Mouse (Mus musculus): Measurements from ENCODE around the gene Fus. TPM values are rescaled to one million over a fixed set of nuclear protein-coding genes. Genes with fewer than 3 reads are reported as not detected.
A peak's percentile ranks its signal among the peaks of the same experiment; 100 is the strongest.

Fus gene
- polyA plus RNA-seq, 1 experiment from 2014 or later, result 40.6 TPM

DNA sequence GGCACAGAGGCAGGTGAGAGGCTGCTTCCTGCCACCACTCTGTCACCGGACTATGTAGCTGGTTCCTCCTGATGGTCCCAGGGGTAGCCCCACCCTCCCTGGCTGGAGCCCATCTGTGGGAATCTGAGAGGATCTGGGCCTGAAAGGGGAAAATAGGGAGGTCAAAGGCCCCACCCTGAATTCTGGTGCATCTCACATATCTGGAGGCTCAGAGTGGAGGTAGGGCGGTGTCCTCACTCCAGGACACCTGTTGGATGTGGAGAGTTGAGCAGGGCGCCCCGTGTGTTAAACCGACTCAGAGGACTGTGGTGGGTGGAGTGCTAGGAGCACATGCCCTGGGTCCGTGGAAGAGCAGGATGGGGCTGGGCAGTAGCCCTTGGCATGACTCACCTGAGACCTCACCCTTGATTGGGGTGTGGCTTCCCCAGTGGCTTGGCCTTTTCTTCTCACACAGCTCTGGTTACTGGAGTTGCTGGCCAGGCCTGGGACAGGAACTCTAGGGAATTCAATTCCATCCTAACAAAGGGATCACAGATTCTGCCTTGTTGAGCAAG lies 20.7 kb upstream of the Fus start, which contains the start of gene Prss36:
Gene Prss36, minus strand, starts transcription at position 256 of the 554 bp plus-strand sequence.
- Histone ChIP-seq H3K9me3 (ENCODE audit: control insufficient read depth, low read length) (no peaks in the 10 kb centered on the region), H3K36me3 (ENCODE audit: control insufficient read depth, insufficient read depth, low read length) (no peaks in the 10 kb centered on the region), H3K9ac (ENCODE audit: low read length) (no peak within 1 kb of the TSS), H3K27me3 (ENCODE audit: control insufficient read depth, insufficient read depth, low read length) (peaks cover 28% of the 10 kb centered on the region), H3K4me1 (ENCODE audit: control insufficient read depth in 2 of 2, insufficient read depth in 2 of 2, low read length in 2 of 2) (peaks cover 0 to 3% of the 10 kb centered on the region in 2 experiments; a peak in 1 of 4 replicates), H3K4me3 (ENCODE audit: control insufficient read depth in 1 of 2, insufficient read depth in 1 of 2, low read depth in 1 of 2, low read length in 2 of 2) (no peak within 1 kb of the TSS), H3K27ac (replicated peaks in 1 of 2; ENCODE audit: control insufficient read depth in 1 of 2, insufficient read depth in 1 of 2, low read depth in 2 of 2, low read length in 2 of 2) (no peak within 1 kb of the TSS), H3K4me2 (ENCODE audit: low read length) (no peak within 1 kb of the TSS)
- WGBS, result 68% methylated on average over 6 of the region's 6 CpGs
- no peak for ATAC-seq (ENCODE audit: insufficient number of reproducible peaks, insufficient read depth, low FRiP score, low read depth)

GRCm38 (mm10) chr7:127952864-127953581 lies 14.2 kb upstream of the Fus start:
- Histone ChIP-seq H3K27ac (replicated peaks in 1 of 2; ENCODE audit: control insufficient read depth in 1 of 2, insufficient read depth in 1 of 2, low read depth in 2 of 2, low read length in 2 of 2) (no peak overlapping the region), H3K4me3 (ENCODE audit: control insufficient read depth in 1 of 2, insufficient read depth in 1 of 2, low read depth in 1 of 2, low read length in 2 of 2) (no peak overlapping the region), H3K27me3 (ENCODE audit: control insufficient read depth, insufficient read depth, low read length) (no peaks in the 10 kb centered on the region), H3K9ac (ENCODE audit: low read length) (no peak overlapping the region), H3K4me2 (ENCODE audit: low read length) (no peak overlapping the region), H3K4me1 (ENCODE audit: control insufficient read depth in 2 of 2, insufficient read depth in 2 of 2, low read length in 2 of 2) (no peaks in the 10 kb centered on the region), H3K9me3 (ENCODE audit: control insufficient read depth, low read length) (no peaks in the 10 kb centered on the region), H3K36me3 (ENCODE audit: control insufficient read depth, insufficient read depth, low read length) (no peaks in the 10 kb centered on the region)
- ATAC-seq (ENCODE audit: insufficient number of reproducible peaks, insufficient read depth, low FRiP score, low read depth), result no peak
- WGBS, result 32% methylated on average over 13 of the region's 13 CpGs

DNA sequence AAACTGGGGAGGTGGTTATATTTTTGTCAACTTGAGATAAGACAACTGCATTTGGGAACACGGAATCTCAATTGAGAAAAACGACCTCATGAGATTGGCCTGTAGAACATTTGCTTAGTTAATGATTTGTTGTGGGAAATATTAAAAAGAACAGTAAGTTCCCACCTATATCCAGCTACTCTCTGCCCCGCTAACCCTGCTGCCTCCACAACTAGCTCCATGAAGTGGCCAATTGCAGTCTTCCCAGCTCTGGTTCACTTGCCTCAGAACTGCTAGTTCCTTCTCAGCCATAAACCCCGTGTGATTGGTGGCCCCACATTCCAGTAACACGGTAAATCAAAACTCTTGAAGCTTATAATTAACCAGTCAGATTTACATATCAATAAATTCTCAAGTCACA lies 7.9 kb upstream of the Fus start:
- no peak for ATAC-seq (ENCODE audit: insufficient number of reproducible peaks, insufficient read depth, low FRiP score, low read depth)
- no peaks in the 10 kb centered on the region for H3K4me1 ChIP-seq (ENCODE audit: control insufficient read depth in 2 of 2, insufficient read depth in 2 of 2, low read length in 2 of 2)
- H3K9ac ChIP-seq (ENCODE audit: low read length), result no peak overlapping the region
- H3K9me3 ChIP-seq (ENCODE audit: control insufficient read depth, low read length), result peaks cover 4% of the 10 kb centered on the region
- H3K4me3 ChIP-seq (ENCODE audit: control insufficient read depth in 1 of 2, insufficient read depth in 1 of 2, low read depth in 1 of 2, low read length in 2 of 2), result no peak overlapping the region
- no peaks in the 10 kb centered on the region for H3K36me3 ChIP-seq (ENCODE audit: control insufficient read depth, insufficient read depth, low read length)
- 54% methylated on average over 5 of the region's 5 CpGs for WGBS
- no peaks in the 10 kb centered on the region for H3K27me3 ChIP-seq (ENCODE audit: control insufficient read depth, insufficient read depth, low read length)
- no peak overlapping the region for H3K27ac ChIP-seq (replicated peaks in 1 of 2; ENCODE audit: control insufficient read depth in 1 of 2, insufficient read depth in 1 of 2, low read depth in 2 of 2, low read length in 2 of 2)
- H3K4me2 ChIP-seq (ENCODE audit: low read length), result no peak overlapping the region

DNA sequence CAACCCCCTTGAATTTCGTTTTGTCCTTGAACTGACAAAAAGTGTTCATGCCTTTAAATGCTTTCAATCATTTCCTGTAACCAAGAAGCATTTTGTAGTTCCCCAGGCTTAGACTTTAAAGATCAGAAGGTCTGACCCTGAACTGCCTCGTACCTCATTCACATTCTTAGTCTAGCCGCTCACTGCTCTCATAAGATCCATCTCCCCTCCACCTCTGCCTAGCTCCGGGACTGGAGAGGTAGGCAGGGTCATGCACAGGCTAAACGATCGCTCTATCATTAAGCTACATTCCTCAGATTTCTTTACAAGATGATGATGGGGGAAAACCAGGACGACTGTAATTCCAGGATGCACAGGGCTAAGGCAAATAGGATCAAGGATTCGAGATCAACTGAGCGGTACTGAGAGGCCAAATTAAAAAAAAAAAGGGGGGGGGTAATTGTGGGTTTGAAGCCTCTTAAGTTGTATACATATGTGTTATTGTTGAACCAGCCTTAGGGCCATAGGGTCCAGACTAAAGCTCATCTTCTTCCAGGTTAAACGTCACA lies 812 bp upstream of the Fus start:
- peak overlapping the region; percentile 73 for H3K4me2 ChIP-seq (ENCODE audit: low read length)
- WGBS, result 8% methylated on average over 10 of the region's 10 CpGs
- H3K4me3 ChIP-seq (ENCODE audit: control insufficient read depth in 1 of 2, insufficient read depth in 1 of 2, low read depth in 1 of 2, low read length in 2 of 2), result peak overlapping the region; percentile 73 to 99
- peak overlapping the region; percentile 99 for H3K9ac ChIP-seq (ENCODE audit: low read length)
- H3K36me3 ChIP-seq (ENCODE audit: control insufficient read depth, insufficient read depth, low read length), result peaks cover 22% of the 10 kb centered on the region
- no peaks in the 10 kb centered on the region for H3K27me3 ChIP-seq (ENCODE audit: control insufficient read depth, insufficient read depth, low read length)
- peak overlapping the region; percentile 93 to 98 for H3K27ac ChIP-seq (replicated peaks in 1 of 2; ENCODE audit: control insufficient read depth in 1 of 2, insufficient read depth in 1 of 2, low read depth in 2 of 2, low read length in 2 of 2)
- ATAC-seq (ENCODE audit: insufficient number of reproducible peaks, insufficient read depth, low FRiP score, low read depth), result no peak
- H3K9me3 ChIP-seq (ENCODE audit: control insufficient read depth, low read length), result no peaks in the 10 kb centered on the region
- H3K4me1 ChIP-seq (ENCODE audit: control insufficient read depth in 2 of 2, insufficient read depth in 2 of 2, low read length in 2 of 2), result peaks cover 6 to 18% of the 10 kb centered on the region in 2 experiments

GRCm38 (mm10) chr7:127967922-127968828 lies 918 bp downstream of the Fus start:
- H3K4me1 ChIP-seq (ENCODE audit: control insufficient read depth in 2 of 2, insufficient read depth in 2 of 2, low read length in 2 of 2), result peaks cover 6 to 18% of the 10 kb centered on the region in 2 experiments
- H3K36me3 ChIP-seq (ENCODE audit: control insufficient read depth, insufficient read depth, low read length), result peaks cover 40% of the 10 kb centered on the region
- peak overlapping the region; percentile 46 to 98 for H3K27ac ChIP-seq (replicated peaks in 1 of 2; ENCODE audit: control insufficient read depth in 1 of 2, insufficient read depth in 1 of 2, low read depth in 2 of 2, low read length in 2 of 2)
- H3K4me2 ChIP-seq (ENCODE audit: low read length), result peak overlapping the region; percentile 73
- ATAC-seq (ENCODE audit: insufficient number of reproducible peaks, insufficient read depth, low FRiP score, low read depth), result peak; percentile 45; the same call in 1 of the 2 replicates
- peak overlapping the region; percentile 73 to 99 for H3K4me3 ChIP-seq (ENCODE audit: control insufficient read depth in 1 of 2, insufficient read depth in 1 of 2, low read depth in 1 of 2, low read length in 2 of 2)
- H3K9ac ChIP-seq (ENCODE audit: low read length), result peak overlapping the region; percentile 99
- no peaks in the 10 kb centered on the region for H3K27me3 ChIP-seq (ENCODE audit: control insufficient read depth, insufficient read depth, low read length)
- WGBS, result under 1% methylated on average over 38 of the region's 42 CpGs
- no peaks in the 10 kb centered on the region for H3K9me3 ChIP-seq (ENCODE audit: control insufficient read depth, low read length)

GRCm38 (mm10) chr7:127974413-127974930 lies 7.2 kb downstream of the Fus start:
- no peaks in the 10 kb centered on the region for H3K27me3 ChIP-seq (ENCODE audit: control insufficient read depth, insufficient read depth, low read length)
- H3K4me1 ChIP-seq (ENCODE audit: control insufficient read depth in 2 of 2, insufficient read depth in 2 of 2, low read length in 2 of 2), result peaks cover 0 to 7% of the 10 kb centered on the region in 2 experiments; a peak in 2 of 4 replicates

DNA sequence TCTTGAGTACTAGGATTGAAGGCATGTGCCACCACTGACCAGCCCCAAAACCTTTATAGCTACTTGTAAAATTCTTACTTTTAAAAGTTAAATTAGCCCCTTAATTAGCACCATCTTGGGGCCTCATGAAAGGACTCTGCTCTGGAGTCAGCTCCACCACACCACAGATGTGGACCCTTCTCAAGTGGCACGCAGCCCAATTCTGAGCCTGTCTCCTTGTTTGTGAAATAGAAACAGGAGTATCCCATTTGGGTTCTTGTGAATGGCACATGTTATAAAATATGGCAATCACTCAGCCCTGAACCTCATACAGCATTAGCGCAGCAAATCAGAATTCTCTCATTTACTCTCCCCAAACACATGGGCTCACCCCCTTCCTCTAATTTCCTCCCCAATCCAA lies 11.6 kb downstream of the Fus start:
- WGBS, result 90% methylated on average over 2 of the region's 2 CpGs
- ATAC-seq (ENCODE audit: insufficient number of reproducible peaks, insufficient read depth, low FRiP score, low read depth), result no peak
- Histone ChIP-seq H3K4me1 (ENCODE audit: control insufficient read depth in 2 of 2, insufficient read depth in 2 of 2, low read length in 2 of 2) (no peaks in the 10 kb centered on the region), H3K9me3 (ENCODE audit: control insufficient read depth, low read length) (no peaks in the 10 kb centered on the region), H3K4me2 (ENCODE audit: low read length) (no peak overlapping the region), H3K9ac (ENCODE audit: low read length) (no peak overlapping the region), H3K4me3 (ENCODE audit: control insufficient read depth in 1 of 2, insufficient read depth in 1 of 2, low read depth in 1 of 2, low read length in 2 of 2) (no peak overlapping the region), H3K27me3 (ENCODE audit: control insufficient read depth, insufficient read depth, low read length) (no peaks in the 10 kb centered on the region), H3K36me3 (ENCODE audit: control insufficient read depth, insufficient read depth, low read length) (peaks cover 100% of the 10 kb centered on the region), H3K27ac (replicated peaks in 1 of 2; ENCODE audit: control insufficient read depth in 1 of 2, insufficient read depth in 1 of 2, low read depth in 2 of 2, low read length in 2 of 2) (no peak overlapping the region)

More at GRCm38 (mm10) chr7:127974413-127974930, 7.2 kb downstream of the Fus start:
- 87% methylated on average over 2 of the region's 2 CpGs for WGBS
- H3K9ac ChIP-seq (ENCODE audit: low read length), result no peak overlapping the region
- peaks cover 100% of the 10 kb centered on the region for H3K36me3 ChIP-seq (ENCODE audit: control insufficient read depth, insufficient read depth, low read length)
- no peaks in the 10 kb centered on the region for H3K9me3 ChIP-seq (ENCODE audit: control insufficient read depth, low read length)
- H3K27ac ChIP-seq (replicated peaks in 1 of 2; ENCODE audit: control insufficient read depth in 1 of 2, insufficient read depth in 1 of 2, low read depth in 2 of 2, low read length in 2 of 2), result no peak overlapping the region
- ATAC-seq (ENCODE audit: insufficient number of reproducible peaks, insufficient read depth, low FRiP score, low read depth), result no peak
- no peak overlapping the region for H3K4me2 ChIP-seq (ENCODE audit: low read length)
- H3K4me3 ChIP-seq (ENCODE audit: control insufficient read depth in 1 of 2, insufficient read depth in 1 of 2, low read depth in 1 of 2, low read length in 2 of 2), result no peak overlapping the region
